Mouse (Mus musculus) left cerebral cortex, adult 11 months (tissue): ENCODE results near the gene Gm8300.
A peak's percentile ranks its signal among the peaks of the same experiment; 100 is the strongest.
"Not testable (repeated sequence)": the region's sequence is repeated elsewhere in the genome, so short reads cannot be mapped to it uniquely, and the experiment has no call there.

Experiments used
- DNase-seq: peaks from one replicate; pipeline ENCODE4 v3.0.0; 2022; ENCODE audit warnings: low spot score

Gene Gm8300

GRCm38 (mm10) chr12:87514016-87514415 is at the start of gene Gm8300:
Gm8300 (plus strand) TSS chr12:87514316.
- DNase-seq: not testable (repeated sequence)

GRCm38 (mm10) chr12:87464678-87465297 is 49.3 kb upstream of the Gm8300 start:
- DNase-seq: no peak

- no peak for DNase-seq
These were observed 43.6 kb upstream of the Gm8300 start for GRCm38 (mm10) chr12:87470263-87471136.

- DNase-seq: peak; percentile 45
These were observed 42.6 kb upstream of the Gm8300 start for GRCm38 (mm10) chr12:87471421-87471963.

- peak; percentile 89 for DNase-seq
These were observed 41.9 kb upstream of the Gm8300 start, which contains the start of gene Snw1 for GRCm38 (mm10) chr12:87471964-87472786. Snw1 (minus strand) TSS chr12:87472274.

GRCm38 (mm10) chr12:87474756-87475155 is 39.4 kb upstream of the Gm8300 start:
- no peak for DNase-seq

- DNase-seq: not testable (repeated sequence)
These were observed 31.6 kb upstream of the Gm8300 start for GRCm38 (mm10) chr12:87482482-87482881.

GRCm38 (mm10) chr12:87488683-87489082 is 25.4 kb upstream of the Gm8300 start:
- not testable (repeated sequence) for DNase-seq

GRCm38 (mm10) chr12:87494421-87494820 is 19.7 kb upstream of the Gm8300 start, which contains the start of gene Gm5788:
Gm5788 (plus strand) TSS chr12:87494721.
- not testable (repeated sequence) for DNase-seq

- DNase-seq: not testable (repeated sequence)
These were observed 5.5 kb downstream of the Gm8300 start for GRCm38 (mm10) chr12:87519616-87520015.

GRCm38 (mm10) chr12:87543927-87544326 is 29.8 kb downstream of the Gm8300 start:
- no peak for DNase-seq

GRCm38 (mm10) chr12:87550628-87551027 is 36.5 kb downstream of the Gm8300 start:
- DNase-seq: not testable (repeated sequence)
